Mouse (Mus musculus) E14TG2a.4 (cell line): ENCODE measurements around the gene Col25a1.

ENCODE experiments used
- CTCF ChIP-seq: conservative IDR thresholded peaks from 2 replicates; pipeline ENCODE4 v1.5.1; 2014; ENCODE audit warnings: low read length
- NANOG ChIP-seq: IDR thresholded peaks from 2 replicates; pipeline ENCODE4 v1.6.1; 2014; ENCODE audit warnings: borderline replicate concordance, low read length, mixed read lengths

- TF ChIP-seq CTCF, result no peak
- no peak for TF ChIP-seq NANOG
Measured at GRCm38 (mm10) chr3:130378626-130379025, 247.3 kb downstream of the Col25a1 start.
